Comparison of ENCODE assay signal across 11 mouse cellular contexts in genomic region chr10:23448976-23449859, GRCm38 (mm10).
DNase-seq lines count a peak whose midpoint lies in the region; ATAC-seq and TF ChIP-seq lines count a peak whose summit lies in the region.
"Had no signal": no experiment of that assay in that cellular context is flagged by ENCODE, and none has a peak within 500 bp of the region (broad histone marks: within the 10 kb centered on the region; RNA-seq: fewer than 3 reads in every experiment).

No protein-coding gene starts in this region.

- H3K36me3 ChIP-seq in forebrain, embryonic 15.5 days = no peaks in the 10 kb centered on the region
- no peaks in the 10 kb centered on the region for H3K36me3 ChIP-seq in limb, embryonic 15.5 days
- H3K36me3 ChIP-seq: stomach, embryonic 15.5 days had no signal

- no peak for TF ChIP-seq CTCF in brain, embryonic 14.5 days (IDR thresholded peaks at IDR 0.05; ENCODE audit: borderline replicate concordance, extremely low read depth, insufficient read depth, insufficient read length)

- peak overlapping the region; percentile 27 for H3K4me2 ChIP-seq in forebrain, embryonic 15.5 days (replicated peaks)
- peak overlapping the region; percentile 30 for H3K4me2 ChIP-seq in limb, embryonic 15.5 days
- H3K4me2 ChIP-seq: stomach, embryonic 15.5 days had no signal

- no peak for TF ChIP-seq POLR2A in brain, embryonic 14.5 days (IDR thresholded peaks at IDR 0.05; ENCODE audit: borderline replicate concordance, extremely low read depth, insufficient read depth, insufficient read length, poor library complexity, severe bottlenecking)

- no peaks in the 10 kb centered on the region; the same call in 1 of the 2 replicates for H3K4me1 ChIP-seq in forebrain, embryonic 15.5 days
- H3K4me1 ChIP-seq in limb, embryonic 15.5 days = peaks cover 17% of the 10 kb centered on the region
- H3K4me1 ChIP-seq: stomach, embryonic 15.5 days had no signal

- peak; percentile 9 for DNase-seq in MN1 (ENCODE audit: low spot score)
- DNase-seq in brain, embryonic 14.5 days (ENCODE audit: low read depth) = peak; percentile 53
- DNase-seq in cerebellum, postnatal 4 days (ENCODE audit: low spot score in 2 of 2) = no peak
- DNase-seq in layer of hippocampus, adult 9-11 months = no peak
- no peak for DNase-seq in ovary, postnatal 14 days (ENCODE audit: low spot score)
- DNase-seq in urinary bladder, postnatal 10 days (ENCODE audit: low spot score) = no peak
- DNase-seq: adrenal gland, adult 8-10 months; heart, adult 11 months had no signal

- ATAC-seq in forebrain, embryonic 15.5 days (replicated peaks) = peak; percentile 51; the same call in 1 of the 2 replicates
- no peak for ATAC-seq in limb, embryonic 15.5 days (ENCODE audit: insufficient number of reproducible peaks, low FRiP score, low TSS enrichment, low read depth)

- no peak overlapping the region for H3K27ac ChIP-seq in forebrain, embryonic 15.5 days (replicated peaks)
- H3K27ac ChIP-seq in limb, embryonic 15.5 days = peak overlapping the region; percentile 57; the same call in 1 of the 2 replicates
- H3K27ac ChIP-seq: stomach, embryonic 15.5 days had no signal

- no peak overlapping the region; the same call in 1 of the 2 replicates for H3K4me3 ChIP-seq in forebrain, embryonic 15.5 days
- H3K4me3 ChIP-seq in limb, embryonic 15.5 days = no peak overlapping the region
- H3K4me3 ChIP-seq: stomach, embryonic 15.5 days had no signal

- no peaks in the 10 kb centered on the region for H3K9me3 ChIP-seq in forebrain, embryonic 15.5 days
- no peaks in the 10 kb centered on the region for H3K9me3 ChIP-seq in limb, embryonic 15.5 days
- H3K9me3 ChIP-seq: stomach, embryonic 15.5 days had no signal

- H3K9ac ChIP-seq in forebrain, embryonic 15.5 days (replicated peaks) = no peak overlapping the region
- H3K9ac ChIP-seq in limb, embryonic 15.5 days = no peak overlapping the region
- H3K9ac ChIP-seq: stomach, embryonic 15.5 days had no signal

- H3K27me3 ChIP-seq in forebrain, embryonic 15.5 days = no peaks in the 10 kb centered on the region
- no peaks in the 10 kb centered on the region for H3K27me3 ChIP-seq in limb, embryonic 15.5 days
- H3K27me3 ChIP-seq: stomach, embryonic 15.5 days had no signal

- 33% methylated on average over 16 of the region's 16 CpGs for WGBS in forebrain, embryonic 15.5 days
- 27% methylated on average over 16 of the region's 16 CpGs for WGBS in limb, embryonic 15.5 days

Comparison
In these comparisons a context has a peak if more than half of its experiments do, and no peak if none do; other contexts are left out.
1. DNase-seq: peak in MN1 (single experiment) and brain, embryonic 14.5 days (single experiment); none in cerebellum, postnatal 4 days (0 of 2), layer of hippocampus, adult 9-11 months (single experiment), ovary, postnatal 14 days (single experiment) and urinary bladder, postnatal 10 days (single experiment).